Mouse (Mus musculus): ENCODE data around the gene Polg2. TPM values are rescaled to one million over a fixed set of nuclear protein-coding genes. Genes with fewer than 3 reads are reported as not detected.

Polg2 gene
- total and polyA plus RNA-seq, 3 experiments, result 12.1 to 12.5 (median 12.3) TPM

GRCm38 (mm10) chr11:106751039-106752018 is 28.0 kb downstream of the Polg2 start, which contains the start of gene Milr1 (continued):
- TF ChIP-seq USF2 (conservative IDR thresholded peaks at IDR 0.05; ENCODE audit: low read depth, low read length), result no peak
- peak; percentile 44 for TF ChIP-seq MXI1 (IDR thresholded peaks at IDR 0.05; ENCODE audit: low read depth, low read length)
- TF ChIP-seq POLR2A (IDR thresholded peaks at IDR 0.05; ENCODE audit: low read depth, low read length), result peak; percentile 47
- TF ChIP-seq SIN3A (IDR thresholded peaks at IDR 0.05; ENCODE audit: low read length), result peak; percentile 69
- TF ChIP-seq USF1 (IDR thresholded peaks at IDR 0.05; ENCODE audit: low read depth, low read length), result no peak
- TF ChIP-seq POLR2AphosphoS2 (IDR thresholded peaks at IDR 0.05; ENCODE audit: low read depth, low read length), result peak; percentile 78
- TF ChIP-seq ELF1 (IDR thresholded peaks at IDR 0.05; ENCODE audit: low read depth, low read length), result peak; percentile 32; the same call in 1 of the 2 replicates
- peak; percentile 97 for TF ChIP-seq JUN (IDR thresholded peaks at IDR 0.05; ENCODE audit: insufficient read depth, low read depth, low read length)
- peak; percentile 56 for TF ChIP-seq MEF2A (IDR thresholded peaks at IDR 0.05; ENCODE audit: borderline replicate concordance, low read depth, low read length)
- peak; percentile 49; the same call in 1 of the 2 replicates for TF ChIP-seq TCF12 (IDR thresholded peaks at IDR 0.05; ENCODE audit: low read depth, low read length)

- Histone ChIP-seq H3K27ac (ENCODE audit: insufficient read depth, low read depth) (peak within 1 kb of the TSS; percentile 95), H3K4me3 (replicated peaks in 1 of 3; ENCODE audit: low read depth in 2 of 3, low read length in 2 of 3, poor library complexity in 1 of 3) (peak within 1 kb of the TSS; percentile 52 to 66 (median 52)), H3K36me3 (replicated peaks in 1 of 2; ENCODE audit: control insufficient read depth in 1 of 2, insufficient read depth in 1 of 2, low read length in 1 of 2) (peaks cover 4 to 28% of the 10 kb centered on the region in 2 experiments), H3K27me3 (replicated peaks) (no peaks in the 10 kb centered on the region), H3K9ac (ENCODE audit: insufficient read depth, low read depth) (peak within 1 kb of the TSS; percentile 94), H3K4me1 (ENCODE audit: control insufficient read depth in 1 of 2, insufficient read depth in 2 of 2) (peaks cover 5 to 28% of the 10 kb centered on the region in 2 experiments), H3K9me3 (replicated peaks; ENCODE audit: low read length) (peaks cover 11% of the 10 kb centered on the region), H3K4me2 (ENCODE audit: insufficient read depth, low read depth, poor library complexity, severe bottlenecking) (peak within 1 kb of the TSS; percentile 76), H3K79me2 (replicated peaks; ENCODE audit: control insufficient read depth, extremely low read depth, insufficient read depth, poor library complexity, severe bottlenecking) (peaks cover 10% of the 10 kb centered on the region)
- DNase-seq (ENCODE audit: extremely low read depth), result peak; percentile 70
- dilution Hi-C loops (cut with MboI; ENCODE audit: extremely low pct_ligation_motif_present, extremely low pct_unique_long_range_greater_than_20kb, low sequenced_read_pairs), result no loop called here
- in situ Hi-C loops (cut with MboI; ENCODE audit: low pct_ligation_motif_present, low pct_unique_long_range_greater_than_20kb, low sequenced_read_pairs), result loop anchor here (5.0 to 25.0 kb wide), 4 partner anchors 78 to 438 kb away; partner anchors contain the start of genes Cd79b and Gh
- TF ChIP-seq ETS1 (conservative IDR thresholded peaks at IDR 0.05; ENCODE audit: low read depth, low read length) (no peak; the same call in 1 of the 2 replicates), ELF1 (IDR thresholded peaks at IDR 0.05; ENCODE audit: low read depth, low read length) (no peak), CHD2 (IDR thresholded peaks at IDR 0.05; ENCODE audit: low read length) (peak; percentile 42; the same call in 1 of the 2 replicates), E2F4 (IDR thresholded peaks at IDR 0.05; ENCODE audit: insufficient replicate concordance, low read depth, low read length) (no peak), IRF4 (IDR thresholded peaks at IDR 0.05; ENCODE audit: low read depth, low read length) (no peak), RCOR1 (conservative IDR thresholded peaks at IDR 0.05; ENCODE audit: low read depth, low read length) (no peak), ZC3H11A (IDR thresholded peaks at IDR 0.05; ENCODE audit: low read depth, low read length) (no peak), PAX5 (IDR thresholded peaks at IDR 0.05; ENCODE audit: low read length) (no peak), NRF1 (IDR thresholded peaks at IDR 0.05; ENCODE audit: low read depth, low read length) (0 out of 2 replicates have a peak, but pooled peaks have one; percentile 28), BHLHE40 (IDR thresholded peaks at IDR 0.05; ENCODE audit: low read depth, low read length) (peak; percentile 56), HCFC1 (IDR thresholded peaks at IDR 0.05; ENCODE audit: low read depth, low read length) (no peak), EP300 (IDR thresholded peaks at IDR 0.05; ENCODE audit: low read length) (no peak), UBTF (IDR thresholded peaks at IDR 0.05; ENCODE audit: low read depth, low read length) (no peak), NELFE (IDR thresholded peaks at IDR 0.05; ENCODE audit: low read depth, low read length) (peak; percentile 28; the same call in 1 of the 2 replicates), CTCF (conservative IDR thresholded peaks at IDR 0.05 in 1 of 2, IDR thresholded peaks at IDR 0.05 in 1 of 2; ENCODE audit: low read depth in 2 of 2, low read length in 2 of 2) (no peak), JUN (IDR thresholded peaks at IDR 0.05; ENCODE audit: insufficient read depth, low read depth, low read length) (no peak), MXI1 (IDR thresholded peaks at IDR 0.05; ENCODE audit: low read depth, low read length) (peak; percentile 89), TCF12 (IDR thresholded peaks at IDR 0.05; ENCODE audit: low read depth, low read length) (0 out of 2 replicates have a peak, but pooled peaks have one; percentile 58), MEF2A (IDR thresholded peaks at IDR 0.05; ENCODE audit: borderline replicate concordance, low read depth, low read length) (no peak), TBP (conservative IDR thresholded peaks at IDR 0.05; ENCODE audit: low read depth, low read length) (peak; percentile 45; the same call in 1 of the 2 replicates), SIN3A (IDR thresholded peaks at IDR 0.05; ENCODE audit: low read length) (peak; percentile 69; the same call in 1 of the 2 replicates), ZMIZ1 (IDR thresholded peaks at IDR 0.05; ENCODE audit: low read depth, low read length) (peak; percentile 82; the same call in 1 of the 2 replicates), USF2 (conservative IDR thresholded peaks at IDR 0.05; ENCODE audit: low read depth, low read length) (no peak), GABPA (IDR thresholded peaks at IDR 0.05; ENCODE audit: insufficient replicate concordance, low read depth, low read length) (no peak), RAD21 (IDR thresholded peaks at IDR 0.05; ENCODE audit: low read depth, low read length) (no peak; the same call in 1 of the 2 replicates), SMC3 (IDR thresholded peaks at IDR 0.05; ENCODE audit: low read depth, low read length) (no peak), POLR2A (IDR thresholded peaks at IDR 0.05; ENCODE audit: low read depth, low read length) (peak; percentile 53), ZKSCAN1 (IDR thresholded peaks at IDR 0.05; ENCODE audit: borderline replicate concordance, low read depth, low read length) (no peak)
Measured at GRCm38 (mm10) chr11:106750121-106750751, 29.1 kb downstream of the Polg2 start, which contains the start of gene Pecam1. Gene Pecam1, minus strand, starts transcription at chr11:106750628.
